Mouse (Mus musculus): Measurements from ENCODE around the gene Lrrc7. TPM values are rescaled to one million over a fixed set of nuclear protein-coding genes. Genes with fewer than 3 reads are reported as not detected.
"Not testable (repeated sequence)": the region's sequence is repeated elsewhere in the genome, so short reads cannot be mapped to it uniquely, and the experiment has no call there.

Lrrc7 gene
- total RNA-seq, 2 experiments from 2014 or later, result not detected

GRCm38 (mm10) chr3:158174880-158175735 is 386.9 kb downstream of the Lrrc7 start:
- DNase-seq, result no peak
- intact Hi-C loops (cut with DNase I), result no loop called here

- intact Hi-C loops (cut with DNase I), result no loop called here
- DNase-seq, result no peak
These were observed 392.8 kb downstream of the Lrrc7 start for GRCm38 (mm10) chr3:158169180-158169579.

- DNase-seq, result no peak
- intact Hi-C loops (cut with DNase I), result no loop called here
These were observed 393.6 kb downstream of the Lrrc7 start for GRCm38 (mm10) chr3:158168454-158168853.

GRCm38 (mm10) chr3:158165004-158165403 is 397.0 kb downstream of the Lrrc7 start:
- intact Hi-C loops (cut with DNase I), result no loop called here
- no peak for DNase-seq

- intact Hi-C loops (cut with DNase I), result no loop called here
These were observed 397.6 kb downstream of the Lrrc7 start for GRCm38 (mm10) chr3:158164452-158164851.

GRCm38 (mm10) chr3:158163127-158163526 is 398.9 kb downstream of the Lrrc7 start:
- intact Hi-C loops (cut with DNase I), result no loop called here
- DNase-seq, result no peak

More at GRCm38 (mm10) chr3:158164452-158164851, 397.6 kb downstream of the Lrrc7 start:
- DNase-seq, result no peak

- intact Hi-C loops (cut with DNase I), result no loop called here
- no peak for DNase-seq
These were observed 400.0 kb downstream of the Lrrc7 start for GRCm38 (mm10) chr3:158161924-158162490.

- intact Hi-C loops (cut with DNase I), result no loop called here
- DNase-seq, result no peak
These were observed 406.3 kb downstream of the Lrrc7 start for GRCm38 (mm10) chr3:158155515-158156286.

GRCm38 (mm10) chr3:158154134-158154533 is 407.9 kb downstream of the Lrrc7 start:
- DNase-seq, result no peak
- intact Hi-C loops (cut with DNase I), result no loop called here

- intact Hi-C loops (cut with DNase I), result no loop called here
- no peak for DNase-seq
These were observed 413.0 kb downstream of the Lrrc7 start for GRCm38 (mm10) chr3:158148998-158149397.

GRCm38 (mm10) chr3:158140629-158141028 is 421.4 kb downstream of the Lrrc7 start:
- intact Hi-C loops (cut with DNase I), result no loop called here

GRCm38 (mm10) chr3:158137796-158138195 is 424.2 kb downstream of the Lrrc7 start:
- no peak for DNase-seq

More at GRCm38 (mm10) chr3:158140629-158141028, 421.4 kb downstream of the Lrrc7 start:
- DNase-seq, result no peak

GRCm38 (mm10) chr3:158131672-158132071 is 430.3 kb downstream of the Lrrc7 start:
- no peak for DNase-seq
- intact Hi-C loops (cut with DNase I), result no loop called here

More at GRCm38 (mm10) chr3:158137796-158138195, 424.2 kb downstream of the Lrrc7 start:
- intact Hi-C loops (cut with DNase I), result no loop called here

GRCm38 (mm10) chr3:158131233-158131632 is 430.8 kb downstream of the Lrrc7 start:
- intact Hi-C loops (cut with DNase I), result no loop called here
- DNase-seq, result no peak

- intact Hi-C loops (cut with DNase I), result no loop called here
- DNase-seq, result no peak
These were observed 439.1 kb downstream of the Lrrc7 start for GRCm38 (mm10) chr3:158122899-158123298.

GRCm38 (mm10) chr3:158105260-158105659 is 456.8 kb downstream of the Lrrc7 start:
- no peak for DNase-seq
- intact Hi-C loops (cut with DNase I), result no loop called here

- intact Hi-C loops (cut with DNase I), result no loop called here
- no peak for DNase-seq
These were observed 458.6 kb downstream of the Lrrc7 start for GRCm38 (mm10) chr3:158103467-158103866.

- intact Hi-C loops (cut with DNase I); DNase-seq: not testable (repeated sequence)
These were observed 459.5 kb downstream of the Lrrc7 start for GRCm38 (mm10) chr3:158102530-158102929.

GRCm38 (mm10) chr3:158102043-158102442 is 460.0 kb downstream of the Lrrc7 start:
- intact Hi-C loops (cut with DNase I); DNase-seq: not testable (repeated sequence)

- intact Hi-C loops (cut with DNase I), result no loop called here
- no peak for DNase-seq
These were observed 468.1 kb downstream of the Lrrc7 start for GRCm38 (mm10) chr3:158093919-158094318.

- no peak for DNase-seq
- intact Hi-C loops (cut with DNase I), result no loop called here
These were observed 470.4 kb downstream of the Lrrc7 start for GRCm38 (mm10) chr3:158091601-158092000.

Data from heart, postnatal 14 days (tissue).